Mouse (Mus musculus): ENCODE results near the gene Tesc. TPM values are rescaled to one million over a fixed set of nuclear protein-coding genes. Genes with fewer than 3 reads are reported as not detected.

Tesc gene
- total and polyA plus RNA-seq, 3 experiments: 0.34 to 0.80 TPM; not detected in 1

- H3K4me1 ChIP-seq (ENCODE audit: control insufficient read depth in 1 of 2, insufficient read depth in 2 of 2): no peaks in the 10 kb centered on the region
- H3K9me3 ChIP-seq (replicated peaks; ENCODE audit: low read length): peaks cover 14% of the 10 kb centered on the region
- TF ChIP-seq CHD1 (IDR thresholded peaks at IDR 0.05; ENCODE audit: low read depth, low read length) (no peak), KAT2A (IDR thresholded peaks at IDR 0.05; ENCODE audit: insufficient replicate concordance, low read length) (no peak), SIN3A (IDR thresholded peaks at IDR 0.05; ENCODE audit: low read length) (no peak), USF1 (IDR thresholded peaks at IDR 0.05; ENCODE audit: low read depth, low read length) (no peak)
- H3K9ac ChIP-seq (ENCODE audit: insufficient read depth, low read depth): no peak overlapping the region
- H3K4me3 ChIP-seq (replicated peaks in 1 of 3; ENCODE audit: low read depth in 2 of 3, low read length in 2 of 3, poor library complexity in 1 of 3): no peak overlapping the region
- H3K27ac ChIP-seq (ENCODE audit: insufficient read depth, low read depth): no peak overlapping the region
- dilution Hi-C loops (cut with MboI; ENCODE audit: extremely low pct_ligation_motif_present, extremely low pct_unique_long_range_greater_than_20kb, low sequenced_read_pairs) (no loop called here), in situ Hi-C loops (cut with MboI; ENCODE audit: low pct_ligation_motif_present, low pct_unique_long_range_greater_than_20kb, low sequenced_read_pairs) (no loop called here)
- H3K27me3 ChIP-seq (replicated peaks): peaks cover 7% of the 10 kb centered on the region
- H3K4me2 ChIP-seq (ENCODE audit: insufficient read depth, low read depth, poor library complexity, severe bottlenecking): no peak overlapping the region
- no peaks in the 10 kb centered on the region for H3K79me2 ChIP-seq (replicated peaks; ENCODE audit: control insufficient read depth, extremely low read depth, insufficient read depth, poor library complexity, severe bottlenecking)
- no peaks in the 10 kb centered on the region for H3K36me3 ChIP-seq (replicated peaks in 1 of 2; ENCODE audit: control insufficient read depth in 1 of 2, insufficient read depth in 1 of 2, low read length in 1 of 2)
- DNase-seq (ENCODE audit: extremely low read depth): no peak
Observed at GRCm38 (mm10) chr5:118023053-118023452, 4.5 kb upstream of the Tesc start.

- no peak for DNase-seq (ENCODE audit: extremely low read depth)
- in situ Hi-C loops (cut with MboI; ENCODE audit: low pct_ligation_motif_present, low pct_unique_long_range_greater_than_20kb, low sequenced_read_pairs): no loop called here
Observed at GRCm38 (mm10) chr5:118025880-118026279, 1.7 kb upstream of the Tesc start.

GRCm38 (mm10) chr5:118026343-118026742, 1.2 kb upstream of the Tesc start:
- dilution Hi-C loops (cut with MboI; ENCODE audit: extremely low pct_ligation_motif_present, extremely low pct_unique_long_range_greater_than_20kb, low sequenced_read_pairs) (no loop called here), in situ Hi-C loops (cut with MboI; ENCODE audit: low pct_ligation_motif_present, low pct_unique_long_range_greater_than_20kb, low sequenced_read_pairs) (no loop called here)
- Histone ChIP-seq H3K9me3 (replicated peaks; ENCODE audit: low read length) (peaks cover 20% of the 10 kb centered on the region), H3K4me3 (replicated peaks in 1 of 3; ENCODE audit: low read depth in 2 of 3, low read length in 2 of 3, poor library complexity in 1 of 3) (no peak overlapping the region), H3K27ac (ENCODE audit: insufficient read depth, low read depth) (no peak overlapping the region), H3K36me3 (replicated peaks in 1 of 2; ENCODE audit: control insufficient read depth in 1 of 2, insufficient read depth in 1 of 2, low read length in 1 of 2) (no peaks in the 10 kb centered on the region), H3K4me1 (ENCODE audit: control insufficient read depth in 1 of 2, insufficient read depth in 2 of 2) (peaks cover 9 to 20% of the 10 kb centered on the region in 2 experiments), H3K79me2 (replicated peaks; ENCODE audit: control insufficient read depth, extremely low read depth, insufficient read depth, poor library complexity, severe bottlenecking) (no peaks in the 10 kb centered on the region), H3K27me3 (replicated peaks) (peaks cover 3% of the 10 kb centered on the region), H3K9ac (ENCODE audit: insufficient read depth, low read depth) (no peak overlapping the region), H3K4me2 (ENCODE audit: insufficient read depth, low read depth, poor library complexity, severe bottlenecking) (no peak overlapping the region)
- no peak for TF ChIP-seq USF2 (conservative IDR thresholded peaks at IDR 0.05; ENCODE audit: low read depth, low read length)
- TF ChIP-seq MAZ (IDR thresholded peaks at IDR 0.05; ENCODE audit: low read depth, low read length): no peak
- TF ChIP-seq BHLHE40 (IDR thresholded peaks at IDR 0.05; ENCODE audit: low read depth, low read length): no peak
- TF ChIP-seq IRF4 (IDR thresholded peaks at IDR 0.05; ENCODE audit: low read depth, low read length): no peak
- TF ChIP-seq CTCF (conservative IDR thresholded peaks at IDR 0.05 in 1 of 2, IDR thresholded peaks at IDR 0.05 in 1 of 2; ENCODE audit: low read depth in 2 of 2, low read length in 2 of 2): no peak
- TF ChIP-seq JUND (conservative IDR thresholded peaks at IDR 0.05; ENCODE audit: low read depth, low read length): no peak
- no peak for TF ChIP-seq MXI1 (IDR thresholded peaks at IDR 0.05; ENCODE audit: low read depth, low read length)
- TF ChIP-seq ELF1 (IDR thresholded peaks at IDR 0.05; ENCODE audit: low read depth, low read length): no peak
- TF ChIP-seq ZKSCAN1 (IDR thresholded peaks at IDR 0.05; ENCODE audit: borderline replicate concordance, low read depth, low read length): no peak
- no peak for TF ChIP-seq GABPA (IDR thresholded peaks at IDR 0.05; ENCODE audit: insufficient replicate concordance, low read depth, low read length)
- TF ChIP-seq JUN (IDR thresholded peaks at IDR 0.05; ENCODE audit: insufficient read depth, low read depth, low read length): no peak
- no peak for TF ChIP-seq RAD21 (IDR thresholded peaks at IDR 0.05; ENCODE audit: low read depth, low read length)
- no peak for TF ChIP-seq CHD1 (IDR thresholded peaks at IDR 0.05; ENCODE audit: low read depth, low read length)
- no peak for TF ChIP-seq SIN3A (IDR thresholded peaks at IDR 0.05; ENCODE audit: low read length)
- TF ChIP-seq CHD2 (IDR thresholded peaks at IDR 0.05; ENCODE audit: low read length): no peak
- no peak for TF ChIP-seq UBTF (IDR thresholded peaks at IDR 0.05; ENCODE audit: low read depth, low read length)
- no peak for TF ChIP-seq TBP (conservative IDR thresholded peaks at IDR 0.05; ENCODE audit: low read depth, low read length)
- TF ChIP-seq MYC (IDR thresholded peaks at IDR 0.05; ENCODE audit: low read depth, low read length): no peak
- no peak for TF ChIP-seq ZMIZ1 (IDR thresholded peaks at IDR 0.05; ENCODE audit: low read depth, low read length)
- TF ChIP-seq HCFC1 (IDR thresholded peaks at IDR 0.05; ENCODE audit: low read depth, low read length): no peak
- DNase-seq (ENCODE audit: extremely low read depth): no peak

More at GRCm38 (mm10) chr5:118025880-118026279, 1.7 kb upstream of the Tesc start:
- Histone ChIP-seq H3K36me3 (replicated peaks in 1 of 2; ENCODE audit: control insufficient read depth in 1 of 2, insufficient read depth in 1 of 2, low read length in 1 of 2) (no peaks in the 10 kb centered on the region), H3K9ac (ENCODE audit: insufficient read depth, low read depth) (no peak overlapping the region), H3K27me3 (replicated peaks) (peaks cover 3% of the 10 kb centered on the region), H3K27ac (ENCODE audit: insufficient read depth, low read depth) (no peak overlapping the region), H3K4me3 (replicated peaks in 1 of 3; ENCODE audit: low read depth in 2 of 3, low read length in 2 of 3, poor library complexity in 1 of 3) (no peak overlapping the region), H3K9me3 (replicated peaks; ENCODE audit: low read length) (peaks cover 20% of the 10 kb centered on the region), H3K4me2 (ENCODE audit: insufficient read depth, low read depth, poor library complexity, severe bottlenecking) (no peak overlapping the region), H3K79me2 (replicated peaks; ENCODE audit: control insufficient read depth, extremely low read depth, insufficient read depth, poor library complexity, severe bottlenecking) (no peaks in the 10 kb centered on the region), H3K4me1 (ENCODE audit: control insufficient read depth in 1 of 2, insufficient read depth in 2 of 2) (peaks cover 9 to 20% of the 10 kb centered on the region in 2 experiments)
- TF ChIP-seq ZC3H11A (IDR thresholded peaks at IDR 0.05; ENCODE audit: low read depth, low read length): no peak
- no peak for TF ChIP-seq MAZ (IDR thresholded peaks at IDR 0.05; ENCODE audit: low read depth, low read length)
- dilution Hi-C loops (cut with MboI; ENCODE audit: extremely low pct_ligation_motif_present, extremely low pct_unique_long_range_greater_than_20kb, low sequenced_read_pairs): no loop called here

Data from CH12.LX (cell line).